In genomic region chr2:152703596-152704255, GRCm38 (mm10) we compare ENCODE assay signal across 16 mouse cellular contexts. TPM values are rescaled to one million over a fixed set of nuclear protein-coding genes. Genes with fewer than 3 reads are reported as not detected.
DNase-seq lines count a peak whose midpoint lies in the region; ATAC-seq and TF ChIP-seq lines count a peak whose summit lies in the region.
"Had no signal": no experiment of that assay in that cellular context is flagged by ENCODE, and none has a peak within 500 bp of the region (broad histone marks: within the 10 kb centered on the region; RNA-seq: fewer than 3 reads in every experiment).

No protein-coding gene starts in this region.

- H3K4me2 ChIP-seq in intestine, postnatal 0 days (replicated peaks; ENCODE audit: low read depth), result no peak overlapping the region
- H3K4me2 ChIP-seq: liver, embryonic 13.5 days; neural tube, embryonic 13.5 days had no signal

- H3K9me3 ChIP-seq in limb, embryonic 10.5 days (replicated peaks), result no peaks in the 10 kb centered on the region
- no peaks in the 10 kb centered on the region for H3K9me3 ChIP-seq in intestine, postnatal 0 days (ENCODE audit: control insufficient read depth)
- H3K9me3 ChIP-seq: liver, embryonic 13.5 days; midbrain, embryonic 10.5 days; neural tube, embryonic 13.5 days had no signal

- H3K36me3 ChIP-seq in limb, embryonic 10.5 days, result peaks cover 90% of the 10 kb centered on the region
- peaks cover 67% of the 10 kb centered on the region for H3K36me3 ChIP-seq in intestine, postnatal 0 days (ENCODE audit: control insufficient read depth, insufficient read depth)

- no peak for ATAC-seq in megakaryocyte, adult 5-6 weeks (ENCODE audit: poor library complexity, severe bottlenecking)
- ATAC-seq in intestine, postnatal 0 days, result no peak
- ATAC-seq in megakaryocyte progenitor cell, adult 5-6 weeks (replicated peaks; ENCODE audit: poor library complexity), result no peak
- ATAC-seq: CD4-positive, CD25-positive, alpha-beta regulatory T cell, adult 4 months; lung, postnatal 0 days had no signal

- peak overlapping the region; percentile 94 for H3K27ac ChIP-seq in limb, embryonic 10.5 days
- H3K27ac ChIP-seq in intestine, postnatal 0 days (ENCODE audit: low read depth, low read length), result no peak overlapping the region
- H3K27ac ChIP-seq: liver, embryonic 13.5 days had no signal

- 92% methylated on average over 21 of the region's 21 CpGs for WGBS in limb, embryonic 10.5 days
- WGBS in intestine, postnatal 0 days, result 94% methylated on average over 21 of the region's 21 CpGs

- no peaks in the 10 kb centered on the region for H3K27me3 ChIP-seq in limb, embryonic 10.5 days (ENCODE audit: low read depth, poor library complexity, severe bottlenecking)
- no peaks in the 10 kb centered on the region for H3K27me3 ChIP-seq in intestine, postnatal 0 days (replicated peaks; ENCODE audit: control insufficient read depth, insufficient read depth, low read length)
- H3K27me3 ChIP-seq: liver, embryonic 13.5 days; neural tube, embryonic 13.5 days had no signal

- H3K9ac ChIP-seq in intestine, postnatal 0 days (ENCODE audit: low read depth, low read length), result no peak overlapping the region
- H3K9ac ChIP-seq: liver, embryonic 13.5 days had no signal

- no peak for TF ChIP-seq CTCF in intestine, postnatal 0 days (IDR thresholded peaks at IDR 0.05; ENCODE audit: low read depth)

- DNase-seq in ZHBTc4 (ENCODE audit: low read depth, low spot score), result peak; percentile 23
- peak; percentile 64 for DNase-seq in cerebellum, adult 11-12 months
- DNase-seq in cerebellum, postnatal 36 days, result peak; percentile 52 to 54
- DNase-seq in limb, embryonic 10.5 days (ENCODE audit: low spot score), result no peak
- DNase-seq: adrenal gland, postnatal 14 days; kidney, adult 2 months; liver, embryonic 13.5 days had no signal

- H3K4me1 ChIP-seq in limb, embryonic 10.5 days, result peaks cover 54% of the 10 kb centered on the region
- H3K4me1 ChIP-seq in intestine, postnatal 0 days (replicated peaks; ENCODE audit: control insufficient read depth, insufficient read depth, low read length), result peaks cover 5% of the 10 kb centered on the region; the same call in 1 of the 2 replicates

- no peak overlapping the region for H3K4me3 ChIP-seq in limb, embryonic 10.5 days
- H3K4me3 ChIP-seq in intestine, postnatal 0 days (ENCODE audit: low read depth, low read length), result no peak overlapping the region
- H3K4me3 ChIP-seq: liver, embryonic 13.5 days; midbrain, embryonic 10.5 days; neural tube, embryonic 13.5 days had no signal

RNA-seq across cellular contexts. Expression of gene Mcts2, which starts 16.9 kb away (rescaled TPM):
- polyA plus RNA-seq in limb, embryonic 10.5 days (2016; fragmentation: Nextera tagmentation; extraction: Ambion mirVana), result 38.0 and 43.9 TPM in 2 replicates
- total RNA-seq in megakaryocyte, adult 5-6 weeks (2015), result 8.4 and 9.3 TPM in 2 replicates
- total RNA-seq in megakaryocyte, adult 5-6 weeks (2017), result 7.1 and 8.3 TPM in 2 replicates
- 19.0 and 21.5 TPM in 2 replicates for polyA plus RNA-seq in intestine, postnatal 0 days (2015; fragmentation: Nextera tagmentation; extraction: Ambion mirVana)
- total RNA-seq in megakaryocyte progenitor cell, adult 5-6 weeks (2015), result 8.7 and 12.3 TPM in 2 replicates
- total RNA-seq in megakaryocyte progenitor cell, adult 5-6 weeks (2017), result 6.1 and 11.0 TPM in 2 replicates

RNA-seq across cellular contexts. Expression of gene Id1, which starts 32.3 kb away (rescaled TPM):
- polyA plus RNA-seq in limb, embryonic 10.5 days (2016; fragmentation: Nextera tagmentation; extraction: Ambion mirVana), result 132 and 178 TPM in 2 replicates
- 28.4 and 48.3 TPM in 2 replicates for total RNA-seq in megakaryocyte, adult 5-6 weeks (2015)
- total RNA-seq in megakaryocyte, adult 5-6 weeks (2017), result 35.0 and 40.1 TPM in 2 replicates
- polyA plus RNA-seq in intestine, postnatal 0 days (2015; fragmentation: Nextera tagmentation; extraction: Ambion mirVana), result 76.1 and 92.4 TPM in 2 replicates
- 8.3 and 11.7 TPM in 2 replicates for total RNA-seq in megakaryocyte progenitor cell, adult 5-6 weeks (2015)
- total RNA-seq in megakaryocyte progenitor cell, adult 5-6 weeks (2017), result 3.6 and 7.1 TPM in 2 replicates

RNA-seq across cellular contexts. Expression of gene H13, which starts 34.5 kb away (rescaled TPM):
- 104 and 118 TPM in 2 replicates for polyA plus RNA-seq in limb, embryonic 10.5 days (2016; fragmentation: Nextera tagmentation; extraction: Ambion mirVana)
- 165 and 166 TPM in 2 replicates for total RNA-seq in megakaryocyte, adult 5-6 weeks (2015)
- 100 and 109 TPM in 2 replicates for total RNA-seq in megakaryocyte, adult 5-6 weeks (2017)
- polyA plus RNA-seq in intestine, postnatal 0 days (2015; fragmentation: Nextera tagmentation; extraction: Ambion mirVana), result 110 and 111 TPM in 2 replicates
- total RNA-seq in megakaryocyte progenitor cell, adult 5-6 weeks (2015), result 169 and 177 TPM in 2 replicates
- 126 and 128 TPM in 2 replicates for total RNA-seq in megakaryocyte progenitor cell, adult 5-6 weeks (2017)

RNA-seq across cellular contexts. Expression of gene Cox4i2, which starts 50.2 kb away (rescaled TPM):
- 11.2 and 18.4 TPM in 2 replicates for polyA plus RNA-seq in limb, embryonic 10.5 days (2016; fragmentation: Nextera tagmentation; extraction: Ambion mirVana)
- total RNA-seq in megakaryocyte, adult 5-6 weeks (2015), result 0.20 and 0.55 TPM in 2 replicates
- total RNA-seq in megakaryocyte, adult 5-6 weeks (2017), result 0.41 TPM in 1 of 2 replicates, not detected in the other
- 9.3 and 9.5 TPM in 2 replicates for polyA plus RNA-seq in intestine, postnatal 0 days (2015; fragmentation: Nextera tagmentation; extraction: Ambion mirVana)
- total RNA-seq in megakaryocyte progenitor cell, adult 5-6 weeks (2015), result 1.4 and 1.5 TPM in 2 replicates
- total RNA-seq in megakaryocyte progenitor cell, adult 5-6 weeks (2017), result 1.8 TPM in 1 of 2 replicates, not detected in the other
- total RNA-seq: hematopoietic stem cell, adult 5-6 weeks; monocyte, adult 5-6 weeks had no signal
